In genomic region chr17:15769081-15769724, GRCm38 (mm10) we compare ENCODE assay signal across 18 mouse cellular contexts.
A peak's percentile ranks its signal among the peaks of the same experiment; 100 is the strongest.
DNase-seq lines count a peak whose midpoint lies in the region; TF ChIP-seq lines count a peak whose summit lies in the region.
"Had no signal": no experiment of that assay in that cellular context is flagged by ENCODE, and none has a peak within 500 bp of the region (broad histone marks: within the 10 kb centered on the region; RNA-seq: fewer than 3 reads in every experiment).

No protein-coding gene starts in this region.

- H3K9ac ChIP-seq in liver, adult 2 months (ENCODE audit: low read depth, low read length): no peak overlapping the region
- H3K9ac ChIP-seq: embryonic facial prominence, embryonic 13.5 days; forebrain, embryonic 12.5 days; heart, embryonic 12.5 days; limb, embryonic 12.5 days had no signal

- H3ac ChIP-seq in myocyte (ENCODE audit: control insufficient read depth, insufficient read length): no peak overlapping the region

- WGBS in liver, adult 2 months: 52% methylated on average over 7 of the region's 7 CpGs

- no peak for TF ChIP-seq POLR2A in liver, adult 2 months (IDR thresholded peaks at IDR 0.05; ENCODE audit: extremely low read depth, insufficient read depth, low read length)
- no peak for TF ChIP-seq POLR2A in myocyte (IDR thresholded peaks at IDR 0.05; ENCODE audit: insufficient read length, low read depth)

- no peaks in the 10 kb centered on the region for H3K27me3 ChIP-seq in liver, adult 2 months (ENCODE audit: control insufficient read depth, insufficient read depth, low read length)
- no peaks in the 10 kb centered on the region for H3K27me3 ChIP-seq in myocyte (ENCODE audit: control insufficient read depth, insufficient read depth, insufficient read length)
- H3K27me3 ChIP-seq: embryonic facial prominence, embryonic 13.5 days; forebrain, embryonic 12.5 days; heart, embryonic 12.5 days; limb, embryonic 12.5 days had no signal

- DNase-seq in liver, adult 2 months (ENCODE audit: extremely low read depth, low read depth, low spot score): peak; percentile 47
- DNase-seq in liver (no peak), 3134 (ENCODE audit: extremely low read depth, insufficient read length, low spot score) (peak; percentile 23)
- DNase-seq in Muller cell, postnatal 12 days (ENCODE audit: inconsistent ontology term): peak; percentile 89
- no peak for DNase-seq in layer of hippocampus, postnatal 25 days (ENCODE audit: extremely low spot score in 1 of 2, low spot score in 1 of 2)
- no peak for DNase-seq in urinary bladder, postnatal 14 days (ENCODE audit: low spot score)
- DNase-seq: adrenal gland, postnatal 14 days; cerebellum, adult 8-10 months; heart, postnatal 4 days; kidney, adult 11 months; kidney, postnatal 25 days; thymus, postnatal 36 days had no signal

- no peaks in the 10 kb centered on the region for H3K79me2 ChIP-seq in liver, adult 2 months (ENCODE audit: control insufficient read depth, insufficient read depth, low read length)
- no peaks in the 10 kb centered on the region for H3K79me2 ChIP-seq in myocyte (ENCODE audit: control insufficient read depth, insufficient read depth)

- TF ChIP-seq CTCF in liver, adult 2 months (IDR thresholded peaks at IDR 0.05; ENCODE audit: low read depth, low read length): no peak

- no peaks in the 10 kb centered on the region for H3K4me1 ChIP-seq in liver, adult 2 months (ENCODE audit: control insufficient read depth, insufficient read depth, low read length)
- H3K4me1 ChIP-seq: embryonic facial prominence, embryonic 13.5 days; forebrain, embryonic 12.5 days; heart, embryonic 12.5 days; limb, embryonic 12.5 days had no signal

- peaks cover 59% of the 10 kb centered on the region for H3K36me3 ChIP-seq in liver, adult 2 months (ENCODE audit: control insufficient read depth, insufficient read depth, low read length)
- peaks cover 42% of the 10 kb centered on the region for H3K36me3 ChIP-seq in myocyte (ENCODE audit: control insufficient read depth, insufficient read depth)

- H3K4me3 ChIP-seq in liver, adult 2 months (ENCODE audit: insufficient read depth, low read depth, low read length): no peak overlapping the region
- H3K4me3 ChIP-seq in myocyte: no peak overlapping the region
- H3K4me3 ChIP-seq: embryonic facial prominence, embryonic 13.5 days; forebrain, embryonic 12.5 days; heart, embryonic 12.5 days; limb, embryonic 12.5 days had no signal

- H3K27ac ChIP-seq in liver, adult 2 months (replicated peaks; ENCODE audit: insufficient read depth, low read depth, low read length): no peak overlapping the region
- H3K27ac ChIP-seq: embryonic facial prominence, embryonic 13.5 days; forebrain, embryonic 12.5 days; hindbrain, postnatal 0 days; limb, embryonic 12.5 days had no signal

- H3K4me2 ChIP-seq in myocyte (ENCODE audit: low read depth): no peak overlapping the region
- H3K4me2 ChIP-seq: embryonic facial prominence, embryonic 13.5 days; forebrain, embryonic 12.5 days; heart, embryonic 12.5 days; limb, embryonic 12.5 days had no signal

TF ChIP-seq in myocyte, 11 proteins besides CTCF, POLR2A, EP300 and RAD21:
- TF ChIP-seq TCF12 (IDR thresholded peaks at IDR 0.05; ENCODE audit: insufficient read depth, poor library complexity, severe bottlenecking): no peak
- TF ChIP-seq CEBPB (IDR thresholded peaks at IDR 0.05; ENCODE audit: insufficient read depth, poor library complexity, severe bottlenecking): 0 out of 2 replicates have a peak, but pooled peaks have one; percentile 33

Comparison
In these comparisons a context has a peak if more than half of its experiments do, and no peak if none do; other contexts are left out.
1. DNase-seq: peak in liver, adult 2 months (single experiment), 3134 (single experiment) and Muller cell, postnatal 12 days (single experiment); none in liver (single experiment), layer of hippocampus, postnatal 25 days (0 of 2) and urinary bladder, postnatal 14 days (single experiment).